Mouse (Mus musculus): ENCODE measurements around the gene Uba52. TPM values are rescaled to one million over a fixed set of nuclear protein-coding genes. Genes with fewer than 3 reads are reported as not detected.

The Uba52 gene
- polyA plus RNA-seq, 1 experiment from 2014 or later = 991 TPM

GRCm38 (mm10) chr8:70509281-70509952 lies 1.2 kb downstream of the Uba52 start:
- no peak for ATAC-seq
- Histone ChIP-seq H3K4me3 (ENCODE audit: low read length) (peak overlapping the region; percentile 83), H3K27ac (ENCODE audit: low read length) (peak overlapping the region; percentile 98), H3K9ac (ENCODE audit: low read depth, low read length) (peak overlapping the region; percentile 90), H3K36me3 (ENCODE audit: control insufficient read depth, insufficient read depth, low read length) (peaks cover 7% of the 10 kb centered on the region), H3K27me3 (replicated peaks; ENCODE audit: control insufficient read depth, insufficient read depth, low read length) (no peaks in the 10 kb centered on the region), H3K4me1 (ENCODE audit: control insufficient read depth, insufficient read depth, low read length) (peaks cover 39% of the 10 kb centered on the region), H3K9me3 (ENCODE audit: control insufficient read depth, low read length) (no peaks in the 10 kb centered on the region), H3K4me2 (ENCODE audit: low read depth, low read length) (peak overlapping the region; percentile 80)
- 10% methylated on average over 25 of the region's 25 CpGs for WGBS

GRCm38 (mm10) chr8:70507027-70507393 lies 3.6 kb downstream of the Uba52 start:
- H3K4me2 ChIP-seq (ENCODE audit: low read depth, low read length) = no peak overlapping the region
- H3K27me3 ChIP-seq (replicated peaks; ENCODE audit: control insufficient read depth, insufficient read depth, low read length) = peaks cover 14% of the 10 kb centered on the region
- no peak overlapping the region; the same call in 1 of the 2 replicates for H3K27ac ChIP-seq (ENCODE audit: low read length)
- H3K4me1 ChIP-seq (ENCODE audit: control insufficient read depth, insufficient read depth, low read length) = peaks cover 38% of the 10 kb centered on the region
- H3K36me3 ChIP-seq (ENCODE audit: control insufficient read depth, insufficient read depth, low read length) = peaks cover 7% of the 10 kb centered on the region
- WGBS = 61% methylated on average over 5 of the region's 5 CpGs
- H3K9ac ChIP-seq (ENCODE audit: low read depth, low read length) = no peak overlapping the region
- no peaks in the 10 kb centered on the region for H3K9me3 ChIP-seq (ENCODE audit: control insufficient read depth, low read length)
- no peak overlapping the region for H3K4me3 ChIP-seq (ENCODE audit: low read length)
- ATAC-seq = no peak

GRCm38 (mm10) chr8:70506328-70507026 lies 4.1 kb downstream of the Uba52 start, which contains the start of gene Rex1bd:
TSS of gene Rex1bd (minus strand) at chr8:70506752.
- 4% methylated on average over 40 of the region's 40 CpGs for WGBS
- peak within 1 kb of the TSS; percentile 96 for H3K9ac ChIP-seq (ENCODE audit: low read depth, low read length)
- peak within 1 kb of the TSS; percentile 77 for H3K4me3 ChIP-seq (ENCODE audit: low read length)
- peak within 1 kb of the TSS; percentile 95 for H3K27ac ChIP-seq (ENCODE audit: low read length)
- peaks cover 7% of the 10 kb centered on the region for H3K36me3 ChIP-seq (ENCODE audit: control insufficient read depth, insufficient read depth, low read length)
- peak within 1 kb of the TSS; percentile 88 for H3K4me2 ChIP-seq (ENCODE audit: low read depth, low read length)
- no peaks in the 10 kb centered on the region for H3K9me3 ChIP-seq (ENCODE audit: control insufficient read depth, low read length)
- peaks cover 19% of the 10 kb centered on the region for H3K27me3 ChIP-seq (replicated peaks; ENCODE audit: control insufficient read depth, insufficient read depth, low read length)
- peaks cover 39% of the 10 kb centered on the region for H3K4me1 ChIP-seq (ENCODE audit: control insufficient read depth, insufficient read depth, low read length)
- ATAC-seq = peak; percentile 86

GRCm38 (mm10) chr8:70505698-70506327 lies 4.8 kb downstream of the Uba52 start:
- H3K9me3 ChIP-seq (ENCODE audit: control insufficient read depth, low read length) = no peaks in the 10 kb centered on the region
- H3K9ac ChIP-seq (ENCODE audit: low read depth, low read length) = peak overlapping the region; percentile 96
- peak overlapping the region; percentile 88 for H3K4me2 ChIP-seq (ENCODE audit: low read depth, low read length)
- WGBS = 28% methylated on average over 32 of the region's 32 CpGs
- peaks cover 25% of the 10 kb centered on the region for H3K27me3 ChIP-seq (replicated peaks; ENCODE audit: control insufficient read depth, insufficient read depth, low read length)
- H3K4me1 ChIP-seq (ENCODE audit: control insufficient read depth, insufficient read depth, low read length) = peaks cover 37% of the 10 kb centered on the region
- peaks cover 7% of the 10 kb centered on the region for H3K36me3 ChIP-seq (ENCODE audit: control insufficient read depth, insufficient read depth, low read length)
- H3K4me3 ChIP-seq (ENCODE audit: low read length) = peak overlapping the region; percentile 77
- 0 out of 2 replicates have a peak overlapping the region, but pooled peaks have one; percentile 95 for H3K27ac ChIP-seq (ENCODE audit: low read length)
- no peak for ATAC-seq

GRCm38 (mm10) chr8:70504851-70505250 lies 5.8 kb downstream of the Uba52 start:
- Histone ChIP-seq H3K9ac (ENCODE audit: low read depth, low read length) (no peak overlapping the region), H3K4me2 (ENCODE audit: low read depth, low read length) (no peak overlapping the region), H3K36me3 (ENCODE audit: control insufficient read depth, insufficient read depth, low read length) (peaks cover 7% of the 10 kb centered on the region), H3K9me3 (ENCODE audit: control insufficient read depth, low read length) (no peaks in the 10 kb centered on the region), H3K27me3 (replicated peaks; ENCODE audit: control insufficient read depth, insufficient read depth, low read length) (peaks cover 33% of the 10 kb centered on the region), H3K4me3 (ENCODE audit: low read length) (no peak overlapping the region), H3K4me1 (ENCODE audit: control insufficient read depth, insufficient read depth, low read length) (peaks cover 42% of the 10 kb centered on the region), H3K27ac (ENCODE audit: low read length) (no peak overlapping the region)
- WGBS = 83% methylated on average over 3 of the region's 3 CpGs
- ATAC-seq = no peak

GRCm38 (mm10) chr8:70504291-70504716 lies 6.3 kb downstream of the Uba52 start:
- no peak for ATAC-seq
- WGBS = 63% methylated on average over 16 of the region's 16 CpGs
- no peak overlapping the region for H3K9ac ChIP-seq (ENCODE audit: low read depth, low read length)
- H3K4me3 ChIP-seq (ENCODE audit: low read length) = no peak overlapping the region
- H3K36me3 ChIP-seq (ENCODE audit: control insufficient read depth, insufficient read depth, low read length) = peaks cover 7% of the 10 kb centered on the region
- H3K27ac ChIP-seq (ENCODE audit: low read length) = no peak overlapping the region
- H3K4me2 ChIP-seq (ENCODE audit: low read depth, low read length) = no peak overlapping the region
- H3K4me1 ChIP-seq (ENCODE audit: control insufficient read depth, insufficient read depth, low read length) = peaks cover 42% of the 10 kb centered on the region
- no peaks in the 10 kb centered on the region for H3K9me3 ChIP-seq (ENCODE audit: control insufficient read depth, low read length)
- H3K27me3 ChIP-seq (replicated peaks; ENCODE audit: control insufficient read depth, insufficient read depth, low read length) = peaks cover 35% of the 10 kb centered on the region

- ATAC-seq = peak; percentile 9; the same call in 1 of the 2 replicates
- 16% methylated on average over 46 of the region's 46 CpGs for WGBS
- peaks cover 32% of the 10 kb centered on the region for H3K4me1 ChIP-seq (ENCODE audit: control insufficient read depth, insufficient read depth, low read length)
Observed at GRCm38 (mm10) chr8:70503062-70503750, 7.4 kb downstream of the Uba52 start.

GRCm38 (mm10) chr8:70502540-70502939 lies 8.1 kb downstream of the Uba52 start:
- peak overlapping the region; percentile 15; the same call in 1 of the 2 replicates for H3K9ac ChIP-seq (ENCODE audit: low read depth, low read length)
- peaks cover 1% of the 10 kb centered on the region; the same call in 1 of the 2 replicates for H3K36me3 ChIP-seq (ENCODE audit: control insufficient read depth, insufficient read depth, low read length)
- peaks cover 51% of the 10 kb centered on the region for H3K27me3 ChIP-seq (replicated peaks; ENCODE audit: control insufficient read depth, insufficient read depth, low read length)
- 34% methylated on average over 12 of the region's 12 CpGs for WGBS
- no peak overlapping the region for H3K4me3 ChIP-seq (ENCODE audit: low read length)
- peak overlapping the region; percentile 28; the same call in 1 of the 2 replicates for H3K4me2 ChIP-seq (ENCODE audit: low read depth, low read length)
- peaks cover 32% of the 10 kb centered on the region for H3K4me1 ChIP-seq (ENCODE audit: control insufficient read depth, insufficient read depth, low read length)
- H3K9me3 ChIP-seq (ENCODE audit: control insufficient read depth, low read length) = no peaks in the 10 kb centered on the region
- no peak for ATAC-seq
- H3K27ac ChIP-seq (ENCODE audit: low read length) = no peak overlapping the region

More at GRCm38 (mm10) chr8:70503062-70503750, 7.4 kb downstream of the Uba52 start:
- H3K36me3 ChIP-seq (ENCODE audit: control insufficient read depth, insufficient read depth, low read length) = peaks cover 7% of the 10 kb centered on the region
- no peak overlapping the region for H3K4me3 ChIP-seq (ENCODE audit: low read length)
- H3K27ac ChIP-seq (ENCODE audit: low read length) = no peak overlapping the region
- H3K4me2 ChIP-seq (ENCODE audit: low read depth, low read length) = no peak overlapping the region
- 0 out of 2 replicates have a peak overlapping the region, but pooled peaks have one; percentile 2 for H3K9ac ChIP-seq (ENCODE audit: low read depth, low read length)
- H3K27me3 ChIP-seq (replicated peaks; ENCODE audit: control insufficient read depth, insufficient read depth, low read length) = peaks cover 46% of the 10 kb centered on the region
- H3K9me3 ChIP-seq (ENCODE audit: control insufficient read depth, low read length) = no peaks in the 10 kb centered on the region

All from intestine, embryonic 16.5 days (tissue).